In genomic region chr15:81917621-81918463, GRCm38 (mm10) we compare ENCODE assay signal across 1 mouse cellular context.
A peak's percentile ranks its signal among the peaks of the same experiment; 100 is the strongest.
TF ChIP-seq lines count a peak whose summit lies in the region.

No protein-coding gene starts in this region.

TF ChIP-seq in myocyte, 11 proteins besides CTCF, POLR2A, EP300 and RAD21:
- TF ChIP-seq MYOD1 (IDR thresholded peaks at IDR 0.05; ENCODE audit: control insufficient read depth in 1 of 3, insufficient read length in 2 of 3, low read depth in 2 of 3): peak in 2 of 3 experiments; percentile 66 to 79
- TF ChIP-seq POLR2AphosphoS2 (IDR thresholded peaks at IDR 0.05; ENCODE audit: insufficient read length, low read depth): peak; percentile 86
- TF ChIP-seq SRF (IDR thresholded peaks at IDR 0.05; ENCODE audit: control insufficient read depth, insufficient read length, low read depth): peak; percentile 45
- peak; percentile 5 to 63 (median 43) for TF ChIP-seq MYOG (IDR thresholded peaks at IDR 0.05; ENCODE audit: control insufficient read depth in 1 of 3, insufficient read depth in 1 of 3, insufficient read length in 2 of 3, low read depth in 2 of 3)
- no peak for TF ChIP-seq REST (IDR thresholded peaks at IDR 0.05; ENCODE audit: insufficient read depth, insufficient read length)
TF ChIP-seq in myocyte: peak in this region for 4.
